Mouse (Mus musculus) thymus, adult 2 months (tissue): ENCODE measurements at regions not wholly inside any gene's neighbourhood (a gene's known extent, or its start where the extent isn't known, plus 50 kb on each side); places are given as distances from the start of the nearest gene placed in this dataset.

Source experiments
- DNase-seq: peaks from one replicate; pipeline ENCODE4 v3.0.0; 2021
- H3K27ac ChIP-seq: fragments of 200-500 bp; 2 replicates; pipeline ENCODE4 v1.5.1; 2012; ENCODE audit warnings: low read length, control low read depth; ENCODE audit not compliant: control insufficient read depth, insufficient read depth
- H3K27me3 ChIP-seq: fragments of 200-500 bp; 2 replicates; pipeline ENCODE4 v1.6.1; 2012; ENCODE audit warnings: mild to moderate bottlenecking, low read length, moderate library complexity, mixed read lengths; ENCODE audit not compliant: control insufficient read depth, insufficient read depth
- H3K36me3 ChIP-seq: fragments of 200-500 bp; 2 replicates; pipeline ENCODE4 v1.6.1; 2012; ENCODE audit warnings: mild to moderate bottlenecking, low read length, moderate library complexity; ENCODE audit not compliant: control insufficient read depth, insufficient read depth
- H3K4me1 ChIP-seq: fragments of 200-500 bp; replicated peaks from 2 replicates; pipeline ENCODE4 v1.6.1; 2012; ENCODE audit warnings: low read length; ENCODE audit not compliant: control insufficient read depth, insufficient read depth
- H3K4me3 ChIP-seq: fragments of 200-500 bp; 2 replicates; pipeline ENCODE4 v1.5.1; 2012; ENCODE audit warnings: mild to moderate bottlenecking, low read length, control low read depth, moderate library complexity; ENCODE audit not compliant: control insufficient read depth, insufficient read depth
- CTCF ChIP-seq: fragments of 200-500 bp; IDR thresholded peaks from 2 replicates; pipeline ENCODE4 v1.5.1; 2012; ENCODE audit warnings: mild to moderate bottlenecking, control low read depth, low read length, moderate library complexity, borderline replicate concordance; ENCODE audit not compliant: control insufficient read depth, poor library complexity, insufficient read depth; ENCODE audit errors: extremely low read depth
- POLR2A ChIP-seq: fragments of 200-500 bp; IDR thresholded peaks from 2 replicates; pipeline ENCODE4 v1.6.1; 2012; ENCODE audit warnings: mild to moderate bottlenecking, low read length, control low read depth, moderate library complexity; ENCODE audit not compliant: control insufficient read depth, poor library complexity, insufficient read depth; ENCODE audit errors: extremely low read depth
- WGBS: fragments of 180-500 bp; shearing (Covaris S2); methylation state at CpG from one replicate; pipeline ENCODE4 v1.1.7; 2018; 5-methylcytosine and 5-hydroxymethylcytosine counted together

- WGBS = 18% methylated on average over 5 of the region's 5 CpGs
- TF ChIP-seq POLR2A = no peak
- no peak for TF ChIP-seq CTCF
- Histone ChIP-seq H3K4me3 (no peak overlapping the region), H3K27ac (no peak overlapping the region), H3K27me3 (no peaks in the 10 kb centered on the region), H3K36me3 (no peaks in the 10 kb centered on the region), H3K4me1 (no peaks in the 10 kb centered on the region)
- DNase-seq = no peak
These were observed 159.7 kb downstream of the Tmsb4x start for GRCm38 (mm10) chrX:167049191-167049968.

DNA sequence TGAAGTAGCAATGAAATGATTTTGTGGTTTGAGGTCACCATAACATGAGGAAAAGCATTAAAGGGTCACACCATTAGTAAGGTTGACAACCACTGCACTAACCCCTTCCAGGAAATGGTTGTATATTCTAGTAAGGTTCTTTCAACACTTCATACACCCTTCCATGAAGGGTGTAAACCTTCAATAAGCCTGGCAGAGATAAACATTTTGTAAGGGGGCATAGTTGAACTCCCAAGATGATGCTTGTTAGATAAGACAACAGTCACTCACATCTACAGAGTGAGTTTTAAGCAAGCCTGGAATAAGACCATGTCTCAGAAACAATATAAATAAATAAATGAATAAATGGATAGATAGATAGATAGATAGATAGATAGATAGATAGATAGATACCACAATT, 171.1 kb downstream of the Tmsb4x start:
- H3K4me3 ChIP-seq = no peak overlapping the region
- H3K27me3 ChIP-seq = no peaks in the 10 kb centered on the region
- no peak for DNase-seq
- TF ChIP-seq CTCF (no peak), POLR2A (no peak)
- H3K4me1 ChIP-seq = 0 out of 2 replicates have a peak, but pooled peaks cover under 1% of the 10 kb centered on the region
- H3K36me3 ChIP-seq = no peaks in the 10 kb centered on the region
- no peak overlapping the region for H3K27ac ChIP-seq

- Histone ChIP-seq H3K27me3 (no peaks in the 10 kb centered on the region), H3K4me3 (no peak overlapping the region)
These were observed 172.8 kb downstream of the Tmsb4x start for GRCm38 (mm10) chrX:167036355-167036754.

DNA sequence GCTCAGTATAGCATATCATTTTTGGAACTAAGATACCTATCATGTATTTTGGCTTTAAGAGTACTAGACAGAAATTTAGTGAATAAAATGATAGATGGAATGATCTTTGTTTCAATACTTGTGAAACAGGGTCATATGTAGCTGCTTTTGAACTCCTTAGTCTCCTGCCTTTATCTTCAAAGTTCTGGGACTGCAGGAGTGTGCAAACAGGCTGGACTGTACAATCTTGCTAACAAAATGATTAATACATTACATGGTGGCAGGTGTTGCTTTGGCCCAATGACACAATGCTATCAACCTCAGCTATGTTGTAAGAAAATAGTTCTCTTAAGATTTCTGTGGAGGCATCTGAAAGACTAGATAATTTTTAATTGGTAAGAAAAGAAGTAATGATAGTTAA, 173.5 kb downstream of the Tmsb4x start:
- no peaks in the 10 kb centered on the region for H3K27me3 ChIP-seq
- H3K4me1 ChIP-seq = peaks cover 4% of the 10 kb centered on the region; the same call in 1 of the 2 replicates
- no peak overlapping the region for H3K4me3 ChIP-seq
- no peak overlapping the region for H3K27ac ChIP-seq
- no peaks in the 10 kb centered on the region for H3K36me3 ChIP-seq
- DNase-seq = no peak
- TF ChIP-seq POLR2A (no peak), CTCF (no peak)

More at GRCm38 (mm10) chrX:167036355-167036754, 172.8 kb downstream of the Tmsb4x start:
- DNase-seq = no peak
- Histone ChIP-seq H3K36me3 (no peaks in the 10 kb centered on the region), H3K4me1 (peaks cover 4% of the 10 kb centered on the region; the same call in 1 of the 2 replicates), H3K27ac (no peak overlapping the region)
- 0% methylated on average over 1 of the region's 1 CpGs for WGBS
- no peak for TF ChIP-seq CTCF
- no peak for TF ChIP-seq POLR2A

GRCm38 (mm10) chrX:167033091-167033490, 176.0 kb downstream of the Tmsb4x start:
- Histone ChIP-seq H3K4me1 (peaks cover 4% of the 10 kb centered on the region; the same call in 1 of the 2 replicates), H3K36me3 (no peaks in the 10 kb centered on the region), H3K4me3 (no peak overlapping the region), H3K27me3 (no peaks in the 10 kb centered on the region), H3K27ac (no peak overlapping the region)
- 94% methylated on average over 2 of the region's 2 CpGs for WGBS
- TF ChIP-seq CTCF (no peak), POLR2A (no peak)
- no peak for DNase-seq

DNA sequence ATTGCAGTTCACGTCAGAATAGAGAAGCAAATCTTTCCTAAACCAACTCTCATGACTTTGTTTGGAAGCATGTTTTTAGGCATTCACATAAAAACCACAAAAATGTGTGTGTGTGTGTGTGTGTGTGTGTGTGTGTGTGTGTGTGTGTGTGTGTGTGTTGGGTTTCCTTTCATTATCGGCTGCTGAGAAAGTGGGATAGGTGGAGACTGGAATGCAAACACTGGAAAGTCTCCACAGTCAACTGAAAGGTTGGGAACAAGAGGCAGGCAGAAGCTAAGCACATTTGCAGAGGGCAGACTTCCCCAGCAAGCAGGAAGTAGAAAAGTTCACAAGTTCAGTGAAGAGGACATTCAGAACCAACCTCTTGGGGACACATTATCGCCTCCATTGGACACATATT, 176.5 kb downstream of the Tmsb4x start:
- Histone ChIP-seq H3K27me3 (no peaks in the 10 kb centered on the region), H3K36me3 (no peaks in the 10 kb centered on the region), H3K27ac (no peak overlapping the region), H3K4me3 (no peak overlapping the region), H3K4me1 (peaks cover 4% of the 10 kb centered on the region; the same call in 1 of the 2 replicates)
- TF ChIP-seq CTCF = no peak
- no peak for TF ChIP-seq POLR2A
- 19% methylated on average over 3 of the region's 3 CpGs for WGBS
- no peak for DNase-seq

DNA sequence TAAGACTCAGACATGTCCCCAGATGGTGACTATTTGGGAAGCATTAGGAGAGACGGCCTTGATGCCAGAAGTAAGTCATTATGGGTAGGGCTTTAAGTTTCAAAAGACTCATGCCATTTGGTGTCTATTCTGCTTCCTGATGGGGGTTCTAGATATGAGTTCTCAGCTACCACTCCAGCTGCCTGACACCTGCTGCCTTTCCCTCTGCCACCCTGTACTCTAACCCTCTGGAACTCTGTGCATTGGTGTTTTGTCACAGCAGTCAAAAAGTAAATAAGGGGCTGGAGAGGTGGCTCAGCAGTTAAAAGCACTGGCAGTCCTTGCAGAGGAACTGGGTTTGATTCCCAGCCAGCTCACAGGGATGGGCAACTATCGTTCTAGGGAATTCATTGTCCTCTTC, 177.6 kb downstream of the Tmsb4x start:
- DNase-seq = no peak
- TF ChIP-seq CTCF = no peak
- TF ChIP-seq POLR2A = no peak
- WGBS = 83% methylated on average over 2 of the region's 2 CpGs
- Histone ChIP-seq H3K4me1 (peaks cover 4% of the 10 kb centered on the region; the same call in 1 of the 2 replicates), H3K36me3 (no peaks in the 10 kb centered on the region), H3K27ac (no peak overlapping the region), H3K4me3 (no peak overlapping the region), H3K27me3 (no peaks in the 10 kb centered on the region)
